In the genomic region with DNA sequence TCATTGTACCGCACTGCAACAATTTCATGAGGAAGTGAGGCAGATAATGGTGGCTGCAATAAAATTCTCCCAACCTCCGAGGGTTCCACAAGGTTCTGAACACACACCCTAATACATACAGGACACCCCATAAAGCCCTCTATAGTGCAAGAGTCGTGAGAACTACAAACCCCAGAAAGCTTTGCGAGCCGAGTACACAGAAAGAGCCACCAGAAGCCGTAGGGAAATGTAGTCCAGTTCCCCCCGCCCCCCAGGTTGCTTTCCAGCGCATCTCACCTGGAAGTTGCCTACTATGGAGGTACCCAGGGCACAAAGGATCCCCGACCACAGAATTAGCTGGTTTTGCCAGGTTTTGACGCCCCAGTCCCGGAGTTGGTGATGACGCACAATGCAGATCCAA, we compare ENCODE assay signal across 8 mouse cellular contexts. TPM values are rescaled to one million over a fixed set of nuclear protein-coding genes. Genes with fewer than 3 reads are reported as not detected.
DNase-seq lines count a peak whose midpoint lies in the region; ATAC-seq and TF ChIP-seq lines count a peak whose summit lies in the region.

No protein-coding gene starts in this region.

- H3K27me3 ChIP-seq in forebrain, embryonic 14.5 days (replicated peaks; ENCODE audit: control insufficient read depth, insufficient read depth, low read length) = no peaks in the 10 kb centered on the region
- H3K27me3 ChIP-seq in kidney, postnatal 0 days (ENCODE audit: insufficient read depth, low read length) = no peaks in the 10 kb centered on the region
- H3K27me3 ChIP-seq in lung, embryonic 16.5 days (ENCODE audit: control insufficient read depth, insufficient read depth, low read depth, low read length) = no peaks in the 10 kb centered on the region

- peak overlapping the region; percentile 19 for H3K4me3 ChIP-seq in forebrain, embryonic 14.5 days (ENCODE audit: low read depth, low read length)
- H3K4me3 ChIP-seq in kidney, postnatal 0 days (replicated peaks; ENCODE audit: low read depth, low read length) = peak overlapping the region; percentile 24; the same call in 1 of the 2 replicates
- peak overlapping the region; percentile 39 for H3K4me3 ChIP-seq in lung, embryonic 16.5 days (ENCODE audit: low read length)

- peak overlapping the region; percentile 42 for H3K9ac ChIP-seq in forebrain, embryonic 14.5 days (ENCODE audit: low read length)
- H3K9ac ChIP-seq in kidney, postnatal 0 days (ENCODE audit: low read depth, low read length) = no peak overlapping the region
- peak overlapping the region; percentile 42 for H3K9ac ChIP-seq in lung, embryonic 16.5 days (ENCODE audit: low read length)

- no peaks in the 10 kb centered on the region for H3K36me3 ChIP-seq in forebrain, embryonic 14.5 days (ENCODE audit: control insufficient read depth, insufficient read depth, low read length)
- H3K36me3 ChIP-seq in kidney, postnatal 0 days (ENCODE audit: insufficient read depth, low read length) = no peaks in the 10 kb centered on the region
- H3K36me3 ChIP-seq in lung, embryonic 16.5 days (ENCODE audit: control insufficient read depth, insufficient read depth, low read length) = no peaks in the 10 kb centered on the region

- no peaks in the 10 kb centered on the region for H3K9me3 ChIP-seq in forebrain, embryonic 14.5 days (replicated peaks; ENCODE audit: control insufficient read depth, low read length)
- H3K9me3 ChIP-seq in kidney, postnatal 0 days (replicated peaks; ENCODE audit: low read length) = no peaks in the 10 kb centered on the region
- no peaks in the 10 kb centered on the region for H3K9me3 ChIP-seq in lung, embryonic 16.5 days (ENCODE audit: control insufficient read depth, low read length)

- WGBS in forebrain, embryonic 14.5 days = 34% methylated on average over 12 of the region's 12 CpGs
- 28% methylated on average over 12 of the region's 12 CpGs for WGBS in kidney, postnatal 0 days
- WGBS in lung, embryonic 16.5 days = 31% methylated on average over 12 of the region's 12 CpGs

- TF ChIP-seq CTCF in kidney, postnatal 0 days (IDR thresholded peaks at IDR 0.05; ENCODE audit: low read depth) = no peak

- no peak overlapping the region for H3K27ac ChIP-seq in forebrain, embryonic 14.5 days (ENCODE audit: low read depth, low read length)
- H3K27ac ChIP-seq in kidney, postnatal 0 days = 0 out of 2 replicates have a peak overlapping the region, but pooled peaks have one; percentile 0
- H3K27ac ChIP-seq in lung, embryonic 16.5 days (ENCODE audit: low read length) = no peak overlapping the region

- peak overlapping the region; percentile 43 for H3K4me2 ChIP-seq in forebrain, embryonic 14.5 days (ENCODE audit: low read length)
- H3K4me2 ChIP-seq in kidney, postnatal 0 days (ENCODE audit: low read length) = peak overlapping the region; percentile 52
- H3K4me2 ChIP-seq in lung, embryonic 16.5 days (ENCODE audit: low read depth, low read length) = peak overlapping the region; percentile 55

- H3K4me1 ChIP-seq in forebrain, embryonic 14.5 days (ENCODE audit: control insufficient read depth, insufficient read depth, low read length) = no peaks in the 10 kb centered on the region
- no peaks in the 10 kb centered on the region for H3K4me1 ChIP-seq in kidney, postnatal 0 days (replicated peaks; ENCODE audit: insufficient read depth, low read length)
- H3K4me1 ChIP-seq in lung, embryonic 16.5 days (replicated peaks; ENCODE audit: control insufficient read depth, insufficient read depth, low read length) = no peaks in the 10 kb centered on the region

- DNase-seq in frontal cortex, adult 2 months (ENCODE audit: extremely low spot score in 1 of 2, low spot score in 1 of 2) = peak; percentile 32 to 66
- no peak for DNase-seq in frontal cortex, postnatal 14 days (ENCODE audit: low spot score in 2 of 2)
- peak; percentile 45 for DNase-seq in MEL-GATA-1-ER (ENCODE audit: extremely low read depth, low read depth)
- DNase-seq in forebrain, embryonic 14.5 days (ENCODE audit: low spot score) = peak; percentile 63
- DNase-seq in kidney, postnatal 0 days (ENCODE audit: low spot score) = no peak
- DNase-seq in retina, postnatal 1 day = peak; percentile 35
- no peak for DNase-seq in urinary bladder, postnatal 14 days (ENCODE audit: low spot score)

- ATAC-seq in forebrain, embryonic 14.5 days = peak; percentile 72; the same call in 1 of the 2 replicates
- no peak for ATAC-seq in kidney, postnatal 0 days (replicated peaks; ENCODE audit: low FRiP score, low read depth)
- peak; percentile 73 for ATAC-seq in lung, embryonic 16.5 days (ENCODE audit: low read depth)

RNA-seq across cellular contexts. Expression of gene Tmem150b, which starts 1.5 kb away (rescaled TPM):
- polyA plus RNA-seq in frontal cortex, adult 2 months (2012; rRNA removed) = 0.13 and 0.14 TPM in 2 replicates
- 0.12 TPM in 1 of 2 replicates, not detected in the other for polyA plus RNA-seq in forebrain, embryonic 14.5 days (2014; fragmentation: Nextera tagmentation; extraction: Ambion mirVana)
- 0.06 and 0.12 TPM in 2 replicates for polyA plus RNA-seq in kidney, postnatal 0 days (2015; fragmentation: Nextera tagmentation; extraction: Ambion mirVana)
- polyA plus RNA-seq in lung, embryonic 16.5 days (2015; fragmentation: Nextera tagmentation; extraction: Ambion mirVana) = 0.14 TPM in 1 of 2 replicates, not detected in the other

RNA-seq across cellular contexts. Expression of gene Kmt5c, which starts 16.4 kb away (rescaled TPM):
- 74.3 and 83.4 TPM in 2 replicates for polyA plus RNA-seq in frontal cortex, adult 2 months (2012; rRNA removed)
- polyA plus RNA-seq in forebrain, embryonic 14.5 days (2014; fragmentation: Nextera tagmentation; extraction: Ambion mirVana) = 54.6 and 57.1 TPM in 2 replicates
- 61.2 and 64.8 TPM in 2 replicates for polyA plus RNA-seq in kidney, postnatal 0 days (2015; fragmentation: Nextera tagmentation; extraction: Ambion mirVana)
- polyA plus RNA-seq in lung, embryonic 16.5 days (2015; fragmentation: Nextera tagmentation; extraction: Ambion mirVana) = 57.2 and 60.2 TPM in 2 replicates

RNA-seq across cellular contexts. Expression of gene Cox6b2, which starts 29.4 kb away (rescaled TPM):
- polyA plus RNA-seq in frontal cortex, adult 2 months (2012; rRNA removed) = 16.1 and 19.8 TPM in 2 replicates
- 11.7 and 13.1 TPM in 2 replicates for polyA plus RNA-seq in forebrain, embryonic 14.5 days (2014; fragmentation: Nextera tagmentation; extraction: Ambion mirVana)
- 70.7 and 84.0 TPM in 2 replicates for polyA plus RNA-seq in kidney, postnatal 0 days (2015; fragmentation: Nextera tagmentation; extraction: Ambion mirVana)
- 77.9 and 94.0 TPM in 2 replicates for polyA plus RNA-seq in lung, embryonic 16.5 days (2015; fragmentation: Nextera tagmentation; extraction: Ambion mirVana)

RNA-seq across cellular contexts. Expression of gene Brsk1, which starts 33.1 kb away (rescaled TPM):
- 244 and 251 TPM in 2 replicates for polyA plus RNA-seq in frontal cortex, adult 2 months (2012; rRNA removed)
- 7.9 and 8.0 TPM in 2 replicates for polyA plus RNA-seq in forebrain, embryonic 14.5 days (2014; fragmentation: Nextera tagmentation; extraction: Ambion mirVana)
- 0.71 and 0.78 TPM in 2 replicates for polyA plus RNA-seq in kidney, postnatal 0 days (2015; fragmentation: Nextera tagmentation; extraction: Ambion mirVana)
- 0.68 and 0.74 TPM in 2 replicates for polyA plus RNA-seq in lung, embryonic 16.5 days (2015; fragmentation: Nextera tagmentation; extraction: Ambion mirVana)

RNA-seq across cellular contexts. Expression of gene Hspbp1, which starts 38.6 kb away (rescaled TPM):
- 98.4 and 107 TPM in 2 replicates for polyA plus RNA-seq in frontal cortex, adult 2 months (2012; rRNA removed)
- polyA plus RNA-seq in forebrain, embryonic 14.5 days (2014; fragmentation: Nextera tagmentation; extraction: Ambion mirVana) = 141 and 156 TPM in 2 replicates
- polyA plus RNA-seq in kidney, postnatal 0 days (2015; fragmentation: Nextera tagmentation; extraction: Ambion mirVana) = 99.7 and 99.9 TPM in 2 replicates
- polyA plus RNA-seq in lung, embryonic 16.5 days (2015; fragmentation: Nextera tagmentation; extraction: Ambion mirVana) = 85.7 and 90.9 TPM in 2 replicates

Comparison
In these comparisons a context has a peak if more than half of its experiments do, and no peak if none do; other contexts are left out.
1. DNase-seq: peak in frontal cortex, adult 2 months (2 of 2), MEL-GATA-1-ER (single experiment), forebrain, embryonic 14.5 days (single experiment) and retina, postnatal 1 day (single experiment); none in frontal cortex, postnatal 14 days (0 of 2), kidney, postnatal 0 days (single experiment) and urinary bladder, postnatal 14 days (single experiment).
2. Peak in every context shown above with its lines, with median percentiles within 50 percentile points of each other: H3K4me2 ChIP-seq and H3K4me3 ChIP-seq.